Mouse (Mus musculus) liver, embryonic 12.5 days (tissue): ENCODE measurements around the gene Klk1b1. TPM values are rescaled to one million over a fixed set of nuclear protein-coding genes. Genes with fewer than 3 reads are reported as not detected.
"Not testable (repeated sequence)": the region's sequence is repeated elsewhere in the genome, so short reads cannot be mapped to it uniquely, and the experiment has no call there.

ENCODE experiments used
- ATAC-seq: fragments of 200-750 bp; cut with Nextera tagmentation; 2 replicates; pipeline ENCODE4 v1.8.0; 2017; ENCODE audit warnings: moderate number of reproducible peaks, mild to moderate bottlenecking, moderate library complexity
- H3K27ac ChIP-seq: fragments of 300-500 bp; sonication (generic); 2 replicates; pipeline ENCODE4 v1.5.1; 2016; ENCODE audit warnings: mild to moderate bottlenecking
- H3K27me3 ChIP-seq: fragments of 300-500 bp; sonication (generic); replicated peaks from 2 replicates; pipeline ENCODE4 v1.6.1; 2016; ENCODE audit warnings: mild to moderate bottlenecking, moderate library complexity
- H3K36me3 ChIP-seq: fragments of 300-500 bp; sonication (generic); 2 replicates; pipeline ENCODE4 v1.6.1; 2016; ENCODE audit warnings: mild to moderate bottlenecking, moderate library complexity
- H3K4me1 ChIP-seq: fragments of 300-500 bp; sonication (generic); 2 replicates; pipeline ENCODE4 v1.6.1; 2016
- H3K4me2 ChIP-seq: fragments of 300-500 bp; sonication (generic); 2 replicates; pipeline ENCODE4 v1.6.1; 2016; ENCODE audit warnings: mild to moderate bottlenecking, moderate library complexity
- H3K4me3 ChIP-seq: fragments of 300-500 bp; sonication (generic); 2 replicates; pipeline ENCODE4 v1.5.1; 2016; ENCODE audit warnings: mild to moderate bottlenecking, moderate library complexity
- H3K9ac ChIP-seq: fragments of 300-500 bp; sonication (generic); 2 replicates; pipeline ENCODE4 v1.6.1; 2016; ENCODE audit warnings: mild to moderate bottlenecking, moderate library complexity
- H3K9me3 ChIP-seq: fragments of 300-500 bp; sonication (generic); replicated peaks from 2 replicates; pipeline ENCODE4 v1.6.1; 2016; ENCODE audit warnings: mild to moderate bottlenecking, moderate library complexity
- WGBS: fragments of 180-500 bp; shearing (Covaris S2); methylation state at CpG from one replicate; pipeline ENCODE4 v1.1.7; 2016; ENCODE audit not compliant: insufficient replicate concordance; 5-methylcytosine and 5-hydroxymethylcytosine counted together
- polyA plus RNA-seq: library from polyadenylated mRNA; unstranded; fragments of >200 nt; fragmentation: Nextera tagmentation; extraction: Ambion mirVana; gene quantifications from 2 replicates; pipeline ENCODE4 v1.2.1, GENCODE M21; 2016

Klk1b1 gene
- polyA plus RNA-seq, 1 experiment from 2014 or later: not detected

GRCm38 (mm10) chr7:44014666-44015065 lies 48.1 kb downstream of the Klk1b1 start:
- not testable (repeated sequence) for H3K9me3 ChIP-seq, ATAC-seq, H3K4me1 ChIP-seq, H3K27ac ChIP-seq, H3K4me2 ChIP-seq, H3K4me3 ChIP-seq, H3K9ac ChIP-seq, H3K36me3 ChIP-seq, H3K27me3 ChIP-seq
- 67% methylated on average over 6 of the region's 6 CpGs for WGBS

DNA sequence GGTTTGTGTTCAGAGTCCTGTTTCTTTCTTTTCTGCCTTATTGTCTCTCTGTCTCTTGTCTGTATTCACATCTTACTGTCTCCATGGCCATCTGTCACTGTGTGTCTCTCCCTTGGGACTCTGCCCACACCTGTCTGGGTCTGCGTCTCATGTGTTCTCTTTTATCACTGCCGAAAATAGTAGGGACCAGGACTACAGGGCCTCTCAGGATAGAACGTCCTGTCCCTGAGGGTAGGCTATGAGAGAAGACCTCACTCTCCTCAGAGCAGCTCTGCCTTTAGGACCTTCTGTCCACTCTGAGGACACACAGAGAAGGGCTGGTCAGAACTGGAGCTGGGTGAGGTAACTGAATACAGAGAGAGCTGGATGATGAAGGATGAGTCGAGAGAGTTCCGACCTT lies 48.5 kb downstream of the Klk1b1 start:
- H3K27me3 ChIP-seq: no peaks in the 10 kb centered on the region
- H3K4me2 ChIP-seq: no peak overlapping the region
- no peaks in the 10 kb centered on the region for H3K4me1 ChIP-seq
- H3K27ac ChIP-seq: no peak overlapping the region
- 75% methylated on average over 5 of the region's 5 CpGs for WGBS
- H3K36me3 ChIP-seq: no peaks in the 10 kb centered on the region
- H3K4me3 ChIP-seq: no peak overlapping the region
- ATAC-seq: no peak
- no peaks in the 10 kb centered on the region for H3K9me3 ChIP-seq
- no peak overlapping the region for H3K9ac ChIP-seq

Other genes with a start within 250 kb of the Klk1b1 start
- gene Klk12, start 197.9 kb upstream of the Klk1b1 start, polyA plus RNA-seq: not detected in 2 replicates
- not detected in 2 replicates for gene Klk11, start 192.1 kb upstream of the Klk1b1 start, polyA plus RNA-seq
- gene Klk10, start 185.7 kb upstream of the Klk1b1 start, polyA plus RNA-seq: not detected in 2 replicates
- gene Klk9, start 174.9 kb upstream of the Klk1b1 start, polyA plus RNA-seq: not detected in 2 replicates
- gene Klk8, start 169.2 kb upstream of the Klk1b1 start, polyA plus RNA-seq: 16.0 and 17.3 TPM in 2 replicates
- not detected in 2 replicates for gene Klk7, start 155.5 kb upstream of the Klk1b1 start, polyA plus RNA-seq
- gene Klk6, start 142.3 kb upstream of the Klk1b1 start, polyA plus RNA-seq: not detected in 2 replicates
- not detected in 2 replicates for gene Klk5, start 124.8 kb upstream of the Klk1b1 start, polyA plus RNA-seq
- gene Klk4, start 85.6 kb upstream of the Klk1b1 start, polyA plus RNA-seq: not detected in 2 replicates
- not detected in 2 replicates for gene Klk15, start 33.0 kb upstream of the Klk1b1 start, polyA plus RNA-seq
- gene Klk1b8, start 16.1 kb upstream of the Klk1b1 start, polyA plus RNA-seq: not detected in 2 replicates
- gene Klk1b9, start 9.3 kb downstream of the Klk1b1 start, polyA plus RNA-seq: not detected in 2 replicates
- not detected in 2 replicates for gene Klk1b11, start 29.1 kb downstream of the Klk1b1 start, polyA plus RNA-seq
- gene Klk1b26, start 45.4 kb downstream of the Klk1b1 start, polyA plus RNA-seq: not detected in 2 replicates
- not detected in 2 replicates for gene Klk1b27, start 85.5 kb downstream of the Klk1b1 start, polyA plus RNA-seq
- gene Klk1b21, start 135.6 kb downstream of the Klk1b1 start, polyA plus RNA-seq: not detected in 2 replicates
- not detected in 2 replicates for gene Klk1b22, start 145.9 kb downstream of the Klk1b1 start, polyA plus RNA-seq
- gene Klk1b16, start 170.0 kb downstream of the Klk1b1 start, polyA plus RNA-seq: not detected in 2 replicates
- not detected in 2 replicates for gene Klk1b24, start 221.5 kb downstream of the Klk1b1 start, polyA plus RNA-seq
- gene Klk1b3, start 231.4 kb downstream of the Klk1b1 start, polyA plus RNA-seq: not detected in 2 replicates
- not detected in 2 replicates for gene Klk1b4, start 240.7 kb downstream of the Klk1b1 start, polyA plus RNA-seq
- not detected in 2 replicates for gene Klk1b5, start 249.2 kb downstream of the Klk1b1 start, polyA plus RNA-seq